Mouse (Mus musculus) heart, embryonic 10.5 days (tissue): ENCODE measurements around the gene Syn3. TPM values are rescaled to one million over a fixed set of nuclear protein-coding genes. Genes with fewer than 3 reads are reported as not detected.

Experiments used
- DNase-seq: peaks from one replicate; pipeline ENCODE4 v3.0.0-alpha.2; 2017; ENCODE audit warnings: low spot score
- H3K27ac ChIP-seq: fragments of 300-500 bp; sonication (generic); 2 replicates; pipeline ENCODE4 v1.5.1; 2016; ENCODE audit warnings: mild to moderate bottlenecking
- H3K27me3 ChIP-seq: fragments of 300-500 bp; sonication (generic); 2 replicates; pipeline ENCODE4 v1.6.1; 2016; ENCODE audit warnings: mild to moderate bottlenecking; ENCODE audit not compliant: poor library complexity, insufficient read depth, severe bottlenecking
- H3K36me3 ChIP-seq: fragments of 300-500 bp; sonication (generic); 2 replicates; pipeline ENCODE4 v1.6.1; 2016; ENCODE audit warnings: mild to moderate bottlenecking, moderate library complexity
- H3K4me1 ChIP-seq: fragments of 300-500 bp; sonication (generic); 2 replicates; pipeline ENCODE4 v1.6.1; 2016; ENCODE audit warnings: mild to moderate bottlenecking
- H3K4me3 ChIP-seq: fragments of 300-500 bp; sonication (generic); 2 replicates; pipeline ENCODE4 v1.5.1; 2016; ENCODE audit warnings: mild to moderate bottlenecking, moderate library complexity
- H3K9me3 ChIP-seq: fragments of 300-500 bp; sonication (generic); 2 replicates; pipeline ENCODE4 v1.6.1; 2016; ENCODE audit warnings: mild to moderate bottlenecking, moderate library complexity
- WGBS: fragments of 180-500 bp; shearing (Covaris S2); methylation state at CpG from one replicate; pipeline ENCODE4 v1.1.7; 2016; 5-methylcytosine and 5-hydroxymethylcytosine counted together
- polyA plus RNA-seq: library from polyadenylated mRNA; unstranded; fragments of >200 nt; fragmentation: Nextera tagmentation; extraction: Ambion mirVana; gene quantifications from 2 replicates; pipeline ENCODE4 v1.2.1, GENCODE M21; 2016

Syn3 gene
- polyA plus RNA-seq, 1 experiment from 2014 or later, result 1.2 TPM

GRCm38 (mm10) chr10:86344654-86345053 is 154.0 kb downstream of the Syn3 start:
- Histone ChIP-seq H3K27me3 (no peaks in the 10 kb centered on the region; the same call in 1 of the 2 replicates), H3K36me3 (peaks cover 33% of the 10 kb centered on the region), H3K4me3 (no peak overlapping the region), H3K27ac (no peak overlapping the region), H3K9me3 (no peaks in the 10 kb centered on the region), H3K4me1 (peaks cover 51% of the 10 kb centered on the region)
- 82% methylated on average over 6 of the region's 6 CpGs for WGBS
- DNase-seq, result no peak

- H3K36me3 ChIP-seq, result peaks cover 33% of the 10 kb centered on the region
- peaks cover 58% of the 10 kb centered on the region for H3K4me1 ChIP-seq
Measured at GRCm38 (mm10) chr10:86343931-86344330, 154.8 kb downstream of the Syn3 start.

GRCm38 (mm10) chr10:86343362-86343761 is 155.3 kb downstream of the Syn3 start:
- Histone ChIP-seq H3K27ac (no peak overlapping the region), H3K27me3 (no peaks in the 10 kb centered on the region; the same call in 1 of the 2 replicates), H3K9me3 (no peaks in the 10 kb centered on the region), H3K4me1 (peaks cover 64% of the 10 kb centered on the region), H3K4me3 (no peak overlapping the region), H3K36me3 (peaks cover 33% of the 10 kb centered on the region)
- DNase-seq, result no peak
- 81% methylated on average over 6 of the region's 6 CpGs for WGBS

More at GRCm38 (mm10) chr10:86343931-86344330, 154.8 kb downstream of the Syn3 start:
- H3K4me3 ChIP-seq, result no peak overlapping the region
- no peak for DNase-seq
- H3K27ac ChIP-seq, result no peak overlapping the region
- 69% methylated on average over 7 of the region's 7 CpGs for WGBS
- no peaks in the 10 kb centered on the region; the same call in 1 of the 2 replicates for H3K27me3 ChIP-seq
- no peaks in the 10 kb centered on the region for H3K9me3 ChIP-seq

GRCm38 (mm10) chr10:86342713-86343112 is 156.0 kb downstream of the Syn3 start:
- Histone ChIP-seq H3K4me3 (no peak overlapping the region), H3K27me3 (no peaks in the 10 kb centered on the region; the same call in 1 of the 2 replicates), H3K36me3 (peaks cover 30% of the 10 kb centered on the region), H3K9me3 (no peaks in the 10 kb centered on the region), H3K4me1 (peaks cover 68% of the 10 kb centered on the region), H3K27ac (peak overlapping the region; percentile 31; the same call in 1 of the 2 replicates)
- DNase-seq, result no peak
- 50% methylated on average over 7 of the region's 7 CpGs for WGBS

GRCm38 (mm10) chr10:86342151-86342550 is 156.5 kb downstream of the Syn3 start:
- H3K27ac ChIP-seq, result peak overlapping the region; percentile 31
- peaks cover 73% of the 10 kb centered on the region for H3K4me1 ChIP-seq
- no peak for DNase-seq
- 78% methylated on average over 4 of the region's 4 CpGs for WGBS
- no peak overlapping the region for H3K4me3 ChIP-seq
- no peaks in the 10 kb centered on the region for H3K9me3 ChIP-seq
- peaks cover 27% of the 10 kb centered on the region for H3K36me3 ChIP-seq
- H3K27me3 ChIP-seq, result no peaks in the 10 kb centered on the region; the same call in 1 of the 2 replicates

GRCm38 (mm10) chr10:86341589-86341988 is 157.1 kb downstream of the Syn3 start:
- Histone ChIP-seq H3K9me3 (no peaks in the 10 kb centered on the region), H3K4me1 (peaks cover 79% of the 10 kb centered on the region), H3K27me3 (no peaks in the 10 kb centered on the region; the same call in 1 of the 2 replicates), H3K36me3 (peaks cover 25% of the 10 kb centered on the region), H3K27ac (peak overlapping the region; percentile 67), H3K4me3 (no peak overlapping the region)
- DNase-seq, result no peak
- 24% methylated on average over 8 of the region's 8 CpGs for WGBS

- Histone ChIP-seq H3K4me3 (no peak overlapping the region), H3K36me3 (peaks cover 20% of the 10 kb centered on the region), H3K9me3 (no peaks in the 10 kb centered on the region), H3K4me1 (peaks cover 84% of the 10 kb centered on the region), H3K27me3 (no peaks in the 10 kb centered on the region; the same call in 1 of the 2 replicates), H3K27ac (peak overlapping the region; percentile 67)
- no peak for DNase-seq
- WGBS, result 69% methylated on average over 3 of the region's 3 CpGs
Measured at GRCm38 (mm10) chr10:86340991-86341527, 157.6 kb downstream of the Syn3 start.

- WGBS, result 73% methylated on average over 7 of the region's 7 CpGs
Measured at GRCm38 (mm10) chr10:86340421-86340820, 158.3 kb downstream of the Syn3 start.

GRCm38 (mm10) chr10:86339649-86340379 is 158.9 kb downstream of the Syn3 start:
- no peak for DNase-seq
- no peaks in the 10 kb centered on the region for H3K9me3 ChIP-seq
- H3K27ac ChIP-seq, result peak overlapping the region; percentile 76
- no peaks in the 10 kb centered on the region; the same call in 1 of the 2 replicates for H3K27me3 ChIP-seq
- no peak overlapping the region for H3K4me3 ChIP-seq
- peaks cover 90% of the 10 kb centered on the region for H3K4me1 ChIP-seq
- WGBS, result 47% methylated on average over 2 of the region's 2 CpGs
- H3K36me3 ChIP-seq, result peaks cover 9% of the 10 kb centered on the region

More at GRCm38 (mm10) chr10:86340421-86340820, 158.3 kb downstream of the Syn3 start:
- Histone ChIP-seq H3K27ac (0 out of 2 replicates have a peak overlapping the region, but pooled peaks have one; percentile 76), H3K4me3 (no peak overlapping the region), H3K4me1 (peaks cover 85% of the 10 kb centered on the region), H3K36me3 (peaks cover 14% of the 10 kb centered on the region), H3K9me3 (no peaks in the 10 kb centered on the region), H3K27me3 (no peaks in the 10 kb centered on the region; the same call in 1 of the 2 replicates)
- DNase-seq, result no peak

GRCm38 (mm10) chr10:86339121-86339520 is 159.6 kb downstream of the Syn3 start:
- Histone ChIP-seq H3K4me3 (no peak overlapping the region), H3K36me3 (peaks cover 2% of the 10 kb centered on the region; the same call in 1 of the 2 replicates), H3K27ac (0 out of 2 replicates have a peak overlapping the region, but pooled peaks have one; percentile 76), H3K9me3 (no peaks in the 10 kb centered on the region), H3K27me3 (no peaks in the 10 kb centered on the region), H3K4me1 (peaks cover 90% of the 10 kb centered on the region)
- WGBS, result 64% methylated on average over 4 of the region's 4 CpGs
- no peak for DNase-seq

- Histone ChIP-seq H3K9me3 (no peaks in the 10 kb centered on the region), H3K36me3 (no peaks in the 10 kb centered on the region), H3K4me1 (peaks cover 88% of the 10 kb centered on the region), H3K27me3 (no peaks in the 10 kb centered on the region), H3K4me3 (no peak overlapping the region), H3K27ac (no peak overlapping the region)
- 67% methylated on average over 4 of the region's 4 CpGs for WGBS
- DNase-seq, result no peak
Measured at GRCm38 (mm10) chr10:86338121-86338715, 160.5 kb downstream of the Syn3 start.

- no peak for DNase-seq
- peaks cover 88% of the 10 kb centered on the region for H3K4me1 ChIP-seq
Measured at GRCm38 (mm10) chr10:86337239-86337638, 161.5 kb downstream of the Syn3 start.

GRCm38 (mm10) chr10:86336506-86336905 is 162.2 kb downstream of the Syn3 start:
- Histone ChIP-seq H3K27me3 (no peaks in the 10 kb centered on the region), H3K4me3 (no peak overlapping the region), H3K36me3 (no peaks in the 10 kb centered on the region), H3K4me1 (peaks cover 88% of the 10 kb centered on the region), H3K9me3 (no peaks in the 10 kb centered on the region), H3K27ac (no peak overlapping the region)
- no peak for DNase-seq
- 61% methylated on average over 1 of the region's 1 CpGs for WGBS

More at GRCm38 (mm10) chr10:86337239-86337638, 161.5 kb downstream of the Syn3 start:
- Histone ChIP-seq H3K4me3 (no peak overlapping the region), H3K27ac (no peak overlapping the region), H3K9me3 (no peaks in the 10 kb centered on the region), H3K36me3 (no peaks in the 10 kb centered on the region), H3K27me3 (no peaks in the 10 kb centered on the region)
- 50% methylated on average over 3 of the region's 3 CpGs for WGBS
